Mouse (Mus musculus) thymus, postnatal 14 days (tissue): ENCODE measurements around the gene Lin7c.

Source experiments
- DNase-seq: peaks from one replicate; pipeline ENCODE4 v3.0.0; 2021

The Lin7c gene

DNA sequence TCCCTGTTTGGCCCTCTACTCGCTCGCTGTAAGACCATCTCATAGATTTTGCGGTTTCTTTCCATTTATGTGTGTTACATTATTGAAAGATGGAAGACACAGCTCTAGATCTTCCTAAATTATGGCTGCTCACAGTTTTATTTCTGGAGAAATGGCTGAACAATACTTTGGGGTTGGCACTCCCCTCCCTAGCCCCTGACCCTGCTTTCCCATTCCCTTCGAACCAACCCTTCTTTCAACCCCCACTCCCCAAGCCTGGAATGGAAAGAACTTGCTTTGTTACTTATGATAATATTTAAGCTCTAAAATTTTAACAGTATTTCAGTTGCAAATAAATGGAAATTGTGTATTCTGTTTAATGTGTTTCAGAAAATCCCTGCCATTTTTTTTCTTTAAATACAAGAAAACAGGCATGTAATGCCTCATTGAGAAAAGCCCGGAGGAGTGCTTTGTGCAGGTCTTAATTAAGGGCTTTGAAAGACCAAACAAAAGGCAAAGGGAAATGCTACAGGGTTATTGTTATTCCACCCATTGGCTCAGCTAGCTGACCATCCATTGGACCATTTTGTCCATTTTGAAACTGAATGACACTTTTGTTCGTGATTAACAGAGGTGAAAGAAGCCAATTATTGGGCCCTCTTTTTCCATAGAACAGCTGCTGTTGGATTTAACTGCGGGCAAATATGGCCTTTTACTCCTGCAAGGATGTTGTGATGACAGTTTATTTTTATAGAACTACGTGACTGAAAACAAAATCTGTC, 52.3 kb downstream of the Lin7c start:
- no peak for DNase-seq

- no peak for DNase-seq
Observed at GRCm38 (mm10) chr2:109944995-109945394, 54.3 kb downstream of the Lin7c start.

DNA sequence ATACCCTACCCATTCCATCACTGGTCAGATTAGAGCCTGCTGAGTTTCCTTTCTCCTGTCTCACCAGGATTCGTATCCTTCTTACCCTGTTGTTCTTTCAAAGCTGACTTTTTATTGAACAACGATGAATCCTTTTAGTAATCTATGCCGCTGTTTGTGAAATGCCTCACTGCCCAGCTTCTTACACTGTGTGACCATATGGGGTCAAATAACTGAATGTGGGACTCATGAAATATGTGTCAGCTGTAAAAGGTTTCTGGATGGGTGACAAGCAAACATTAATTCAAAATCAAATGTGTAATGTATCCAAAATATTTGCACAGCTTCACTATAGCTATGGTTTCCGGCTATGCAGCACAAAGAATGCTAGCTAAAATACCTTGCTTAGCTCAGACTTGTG, 54.9 kb downstream of the Lin7c start:
- DNase-seq: no peak

DNA sequence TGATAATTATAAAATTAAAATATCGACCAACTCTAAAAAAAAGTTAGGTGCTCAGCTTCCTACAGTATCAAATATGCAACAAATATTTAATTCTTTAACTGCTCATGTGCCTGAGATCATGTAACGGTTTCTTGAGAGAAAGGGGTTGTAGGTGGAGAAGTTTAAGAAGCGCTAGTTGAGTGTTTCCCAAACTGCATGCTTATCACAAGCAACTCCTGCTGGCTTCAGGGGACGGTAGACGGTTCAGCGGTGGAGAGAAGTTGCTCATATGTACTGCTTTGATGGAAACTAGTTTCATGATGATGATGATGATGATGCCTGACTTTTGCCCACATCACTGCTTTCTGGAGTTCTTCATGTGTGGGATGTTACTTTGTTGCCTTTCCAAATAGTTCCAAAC, 55.8 kb downstream of the Lin7c start:
- no peak for DNase-seq

DNA sequence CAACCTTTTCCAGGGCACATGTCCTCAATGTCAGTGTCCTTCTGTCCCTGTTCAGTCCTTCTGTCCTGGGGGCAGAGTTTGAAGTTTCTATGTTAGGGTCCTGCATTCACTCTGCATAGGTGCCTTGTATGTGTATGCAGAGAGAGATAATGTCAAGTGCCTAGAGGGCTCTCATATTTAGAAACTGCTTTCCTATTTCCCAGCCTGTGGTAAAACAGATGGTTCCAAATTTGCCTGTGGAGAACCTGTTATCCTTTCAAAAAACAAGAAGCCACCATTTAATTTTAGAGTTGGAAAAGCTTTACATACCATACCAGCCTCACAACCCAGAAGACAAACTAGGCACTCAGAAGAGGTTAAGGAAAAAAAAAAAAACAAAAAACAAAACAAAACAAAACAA, 58.9 kb downstream of the Lin7c start:
- no peak for DNase-seq

DNA sequence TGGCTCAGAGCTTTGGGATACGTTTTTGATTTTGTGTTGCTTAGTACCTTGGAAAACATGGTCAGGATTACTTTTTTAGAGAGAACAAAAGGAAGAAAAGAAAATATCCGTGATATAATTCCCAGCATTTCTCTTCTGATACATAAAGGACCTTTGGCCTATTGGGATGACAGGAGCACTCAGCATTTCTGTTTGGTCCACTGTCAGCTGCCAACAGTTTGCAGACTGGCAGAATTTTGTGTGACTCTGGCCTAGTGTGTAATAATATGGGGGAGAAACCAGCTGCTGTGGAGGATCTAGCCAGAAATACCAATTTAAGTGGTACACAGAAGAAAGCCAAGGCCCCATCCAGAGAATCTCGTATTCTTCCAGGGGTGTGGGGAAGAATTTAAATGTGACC, 59.7 kb downstream of the Lin7c start:
- DNase-seq: no peak
